8 mouse cellular contexts compared by ENCODE assay signal in genomic region chr1:133033316-133034090, GRCm38 (mm10). TPM values are rescaled to one million over a fixed set of nuclear protein-coding genes. Genes with fewer than 3 reads are reported as not detected.
DNase-seq lines count a peak whose midpoint lies in the region; ATAC-seq and TF ChIP-seq lines count a peak whose summit lies in the region.

No protein-coding gene starts in this region.

- TF ChIP-seq CTCF in midbrain, postnatal 0 days (IDR thresholded peaks at IDR 0.05): no peak

- H3K27me3 ChIP-seq in embryonic facial prominence, embryonic 11.5 days (ENCODE audit: control insufficient read depth, insufficient read depth, low read length): no peaks in the 10 kb centered on the region
- no peaks in the 10 kb centered on the region for H3K27me3 ChIP-seq in heart, embryonic 11.5 days (ENCODE audit: control insufficient read depth, insufficient read depth, low read length)
- H3K27me3 ChIP-seq in kidney, embryonic 16.5 days (ENCODE audit: insufficient read depth, low read length): no peaks in the 10 kb centered on the region
- H3K27me3 ChIP-seq in midbrain, postnatal 0 days (ENCODE audit: insufficient read depth, low read length): no peaks in the 10 kb centered on the region
- no peaks in the 10 kb centered on the region for H3K27me3 ChIP-seq in stomach, embryonic 15.5 days (replicated peaks)

- no peaks in the 10 kb centered on the region for H3K9me3 ChIP-seq in embryonic facial prominence, embryonic 11.5 days (replicated peaks; ENCODE audit: control insufficient read depth, low read length)
- no peaks in the 10 kb centered on the region for H3K9me3 ChIP-seq in heart, embryonic 11.5 days (replicated peaks; ENCODE audit: control insufficient read depth, low read length)
- H3K9me3 ChIP-seq in kidney, embryonic 16.5 days (ENCODE audit: low read length): no peaks in the 10 kb centered on the region
- H3K9me3 ChIP-seq in midbrain, postnatal 0 days (ENCODE audit: low read length): no peaks in the 10 kb centered on the region
- no peaks in the 10 kb centered on the region for H3K9me3 ChIP-seq in stomach, embryonic 15.5 days

- H3K4me3 ChIP-seq in embryonic facial prominence, embryonic 11.5 days (ENCODE audit: low read depth, low read length): peak overlapping the region; percentile 50
- peak overlapping the region; percentile 61 for H3K4me3 ChIP-seq in heart, embryonic 11.5 days (ENCODE audit: low read depth, low read length)
- peak overlapping the region; percentile 66 for H3K4me3 ChIP-seq in kidney, embryonic 16.5 days (ENCODE audit: low read length)
- peak overlapping the region; percentile 43 for H3K4me3 ChIP-seq in midbrain, postnatal 0 days (ENCODE audit: low read depth, low read length)
- peak overlapping the region; percentile 57 for H3K4me3 ChIP-seq in stomach, embryonic 15.5 days (replicated peaks)

- ATAC-seq in embryonic facial prominence, embryonic 11.5 days (replicated peaks; ENCODE audit: insufficient number of reproducible peaks, low FRiP score, low TSS enrichment, low read depth): peak; percentile 76
- ATAC-seq in heart, embryonic 11.5 days (replicated peaks; ENCODE audit: insufficient number of reproducible peaks, low FRiP score, low TSS enrichment): peak; percentile 83
- peak; percentile 92 for ATAC-seq in kidney, embryonic 16.5 days (ENCODE audit: low FRiP score, low TSS enrichment)
- ATAC-seq in midbrain, postnatal 0 days (ENCODE audit: low FRiP score): peak; percentile 82
- ATAC-seq in stomach, embryonic 15.5 days (ENCODE audit: insufficient read depth, low FRiP score, low read depth): peak; percentile 84

- no peaks in the 10 kb centered on the region for H3K36me3 ChIP-seq in embryonic facial prominence, embryonic 11.5 days (replicated peaks; ENCODE audit: control insufficient read depth, insufficient read depth, low read depth, low read length)
- no peaks in the 10 kb centered on the region for H3K36me3 ChIP-seq in heart, embryonic 11.5 days (ENCODE audit: control insufficient read depth, insufficient read depth, low read length)
- H3K36me3 ChIP-seq in kidney, embryonic 16.5 days (ENCODE audit: insufficient read depth, low read length): no peaks in the 10 kb centered on the region
- H3K36me3 ChIP-seq in midbrain, postnatal 0 days (ENCODE audit: insufficient read depth, low read length): no peaks in the 10 kb centered on the region
- no peaks in the 10 kb centered on the region for H3K36me3 ChIP-seq in stomach, embryonic 15.5 days

- H3K9ac ChIP-seq in embryonic facial prominence, embryonic 11.5 days (replicated peaks; ENCODE audit: low read length): peak overlapping the region; percentile 51
- H3K9ac ChIP-seq in heart, embryonic 11.5 days (ENCODE audit: low read depth, low read length): peak overlapping the region; percentile 69
- peak overlapping the region; percentile 63 for H3K9ac ChIP-seq in kidney, embryonic 16.5 days (replicated peaks; ENCODE audit: low read length)
- peak overlapping the region; percentile 34 for H3K9ac ChIP-seq in midbrain, postnatal 0 days (replicated peaks; ENCODE audit: low read length, poor library complexity, severe bottlenecking)
- H3K9ac ChIP-seq in stomach, embryonic 15.5 days: peak overlapping the region; percentile 54; the same call in 1 of the 2 replicates

- under 1% methylated on average over 28 of the region's 28 CpGs for WGBS in embryonic facial prominence, embryonic 11.5 days
- under 1% methylated on average over 28 of the region's 28 CpGs for WGBS in heart, embryonic 11.5 days (ENCODE audit: insufficient replicate concordance)
- WGBS in kidney, embryonic 16.5 days: under 1% methylated on average over 28 of the region's 28 CpGs
- 1% methylated on average over 28 of the region's 28 CpGs for WGBS in midbrain, postnatal 0 days
- WGBS in stomach, embryonic 15.5 days: under 1% methylated on average over 28 of the region's 28 CpGs

- H3K4me2 ChIP-seq in embryonic facial prominence, embryonic 11.5 days (ENCODE audit: low read depth, low read length): peak overlapping the region; percentile 48
- H3K4me2 ChIP-seq in heart, embryonic 11.5 days: peak overlapping the region; percentile 56
- H3K4me2 ChIP-seq in kidney, embryonic 16.5 days (replicated peaks; ENCODE audit: low read depth, low read length): peak overlapping the region; percentile 55
- peak overlapping the region; percentile 56 for H3K4me2 ChIP-seq in midbrain, postnatal 0 days (ENCODE audit: low read depth, low read length, poor library complexity, severe bottlenecking)
- H3K4me2 ChIP-seq in stomach, embryonic 15.5 days: peak overlapping the region; percentile 55

- no peaks in the 10 kb centered on the region for H3K4me1 ChIP-seq in embryonic facial prominence, embryonic 11.5 days (ENCODE audit: control insufficient read depth, insufficient read depth, low read length)
- no peaks in the 10 kb centered on the region for H3K4me1 ChIP-seq in heart, embryonic 11.5 days (ENCODE audit: control insufficient read depth, insufficient read depth, low read length)
- H3K4me1 ChIP-seq in kidney, embryonic 16.5 days (ENCODE audit: insufficient read depth, low read length): peaks cover 7% of the 10 kb centered on the region
- H3K4me1 ChIP-seq in midbrain, postnatal 0 days (ENCODE audit: insufficient read depth, low read length): no peaks in the 10 kb centered on the region
- peaks cover 8% of the 10 kb centered on the region; the same call in 1 of the 2 replicates for H3K4me1 ChIP-seq in stomach, embryonic 15.5 days

- DNase-seq in A20 (ENCODE audit: low read depth, low spot score) (peak; percentile 93), liver (peak; percentile 75)
- peak; percentile 73 for DNase-seq in adrenal gland, postnatal 14 days
- peak; percentile 93 for DNase-seq in embryonic facial prominence, embryonic 11.5 days (ENCODE audit: low spot score)
- peak; percentile 86 for DNase-seq in midbrain, postnatal 0 days (ENCODE audit: low spot score)

- H3K27ac ChIP-seq in embryonic facial prominence, embryonic 11.5 days (replicated peaks; ENCODE audit: low read depth, low read length): peak overlapping the region; percentile 21; the same call in 1 of the 2 replicates
- peak overlapping the region; percentile 48 for H3K27ac ChIP-seq in heart, embryonic 11.5 days (ENCODE audit: low read depth, low read length)
- peak overlapping the region; percentile 74 for H3K27ac ChIP-seq in kidney, embryonic 16.5 days (ENCODE audit: low read length)
- H3K27ac ChIP-seq in midbrain, postnatal 0 days (ENCODE audit: low read depth, low read length): peak overlapping the region; percentile 27
- H3K27ac ChIP-seq in stomach, embryonic 15.5 days: peak overlapping the region; percentile 90

RNA-seq across cellular contexts. Expression of gene Mdm4, which starts 3.1 kb away (rescaled TPM):
- total RNA-seq in adrenal gland, postnatal 14 days (2021): 73.7 and 95.4 TPM in 2 replicates
- 33.7 and 35.7 TPM in 2 replicates for polyA plus RNA-seq in embryonic facial prominence, embryonic 11.5 days (2014; fragmentation: Nextera tagmentation; extraction: Ambion mirVana)
- polyA plus RNA-seq in heart, embryonic 11.5 days (2014; fragmentation: Nextera tagmentation; extraction: Ambion mirVana): 34.4 and 41.2 TPM in 2 replicates
- polyA plus RNA-seq in kidney, embryonic 16.5 days (2015; fragmentation: Nextera tagmentation; extraction: Ambion mirVana): 27.2 and 29.0 TPM in 2 replicates
- 54.4 and 84.5 TPM in 2 replicates for total RNA-seq in midbrain, postnatal 0 days (2014; rRNA removed)
- 28.2 and 28.9 TPM in 2 replicates for polyA plus RNA-seq in midbrain, postnatal 0 days (2015; fragmentation: Nextera tagmentation; extraction: Ambion mirVana)
- 33.3 and 34.9 TPM in 2 replicates for polyA plus RNA-seq in stomach, embryonic 15.5 days (2015; fragmentation: Nextera tagmentation; extraction: Ambion mirVana)

RNA-seq across cellular contexts. Expression of gene Pik3c2b, which starts 12.0 kb away (rescaled TPM):
- total RNA-seq in adrenal gland, postnatal 14 days (2021): 8.4 and 11.3 TPM in 2 replicates
- 6.5 and 8.2 TPM in 2 replicates for polyA plus RNA-seq in embryonic facial prominence, embryonic 11.5 days (2014; fragmentation: Nextera tagmentation; extraction: Ambion mirVana)
- 7.7 and 10.3 TPM in 2 replicates for polyA plus RNA-seq in heart, embryonic 11.5 days (2014; fragmentation: Nextera tagmentation; extraction: Ambion mirVana)
- 5.1 and 5.8 TPM in 2 replicates for polyA plus RNA-seq in kidney, embryonic 16.5 days (2015; fragmentation: Nextera tagmentation; extraction: Ambion mirVana)
- total RNA-seq in midbrain, postnatal 0 days (2014; rRNA removed): 21.3 and 28.5 TPM in 2 replicates
- 8.4 and 9.2 TPM in 2 replicates for polyA plus RNA-seq in midbrain, postnatal 0 days (2015; fragmentation: Nextera tagmentation; extraction: Ambion mirVana)
- 8.3 and 10.7 TPM in 2 replicates for polyA plus RNA-seq in stomach, embryonic 15.5 days (2015; fragmentation: Nextera tagmentation; extraction: Ambion mirVana)

Comparison
In these comparisons a context has a peak if more than half of its experiments do, and no peak if none do; other contexts are left out.
1. Peak in every context shown above with its lines: DNase-seq, ATAC-seq, H3K4me3 ChIP-seq and H3K27ac ChIP-seq.
2. H3K27ac ChIP-seq: peak in every context shown above with its lines; median percentile 90 in stomach, embryonic 15.5 days; 74 in kidney, embryonic 16.5 days; 48 in heart, embryonic 11.5 days; 27 in midbrain, postnatal 0 days; 21 in embryonic facial prominence, embryonic 11.5 days.